Mouse (Mus musculus) ZHBTc4 (cell line): Measurements from ENCODE around the gene Alpk1.

ENCODE experiments used
- DNase-seq: peaks from one replicate; pipeline ENCODE4 v3.0.0-alpha.2; 2011; ENCODE audit warnings: low read depth, low spot score

Gene Alpk1

GRCm38 (mm10) chr3:127780021-127780644 is at the start of gene Alpk1:
Gene Alpk1 (minus strand): TSS chr3:127780527.
- peak; percentile 79 for DNase-seq

GRCm38 (mm10) chr3:127827123-127827522 is 46.8 kb upstream of the Alpk1 start:
- DNase-seq: no peak

DNA sequence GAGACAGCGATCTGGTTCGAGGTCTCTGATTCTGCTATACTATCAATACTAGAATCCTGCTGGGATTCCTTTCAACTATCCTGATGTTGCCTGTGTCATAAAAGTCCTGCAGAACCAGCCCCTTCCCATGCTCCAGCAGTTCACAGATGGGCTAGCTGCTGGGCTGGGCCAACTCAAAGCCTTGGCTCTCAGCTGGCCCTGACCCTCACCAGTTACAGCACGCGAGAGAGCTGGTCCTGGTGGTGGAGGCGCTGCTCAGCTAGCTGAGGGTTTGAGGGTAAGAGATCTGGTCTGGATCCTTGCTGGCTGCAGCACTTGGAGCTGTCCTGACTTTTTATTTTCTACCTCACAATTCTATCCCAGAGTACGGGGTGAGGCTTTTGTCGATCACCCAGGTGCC is 46.2 kb upstream of the Alpk1 start:
- DNase-seq: no peak

DNA sequence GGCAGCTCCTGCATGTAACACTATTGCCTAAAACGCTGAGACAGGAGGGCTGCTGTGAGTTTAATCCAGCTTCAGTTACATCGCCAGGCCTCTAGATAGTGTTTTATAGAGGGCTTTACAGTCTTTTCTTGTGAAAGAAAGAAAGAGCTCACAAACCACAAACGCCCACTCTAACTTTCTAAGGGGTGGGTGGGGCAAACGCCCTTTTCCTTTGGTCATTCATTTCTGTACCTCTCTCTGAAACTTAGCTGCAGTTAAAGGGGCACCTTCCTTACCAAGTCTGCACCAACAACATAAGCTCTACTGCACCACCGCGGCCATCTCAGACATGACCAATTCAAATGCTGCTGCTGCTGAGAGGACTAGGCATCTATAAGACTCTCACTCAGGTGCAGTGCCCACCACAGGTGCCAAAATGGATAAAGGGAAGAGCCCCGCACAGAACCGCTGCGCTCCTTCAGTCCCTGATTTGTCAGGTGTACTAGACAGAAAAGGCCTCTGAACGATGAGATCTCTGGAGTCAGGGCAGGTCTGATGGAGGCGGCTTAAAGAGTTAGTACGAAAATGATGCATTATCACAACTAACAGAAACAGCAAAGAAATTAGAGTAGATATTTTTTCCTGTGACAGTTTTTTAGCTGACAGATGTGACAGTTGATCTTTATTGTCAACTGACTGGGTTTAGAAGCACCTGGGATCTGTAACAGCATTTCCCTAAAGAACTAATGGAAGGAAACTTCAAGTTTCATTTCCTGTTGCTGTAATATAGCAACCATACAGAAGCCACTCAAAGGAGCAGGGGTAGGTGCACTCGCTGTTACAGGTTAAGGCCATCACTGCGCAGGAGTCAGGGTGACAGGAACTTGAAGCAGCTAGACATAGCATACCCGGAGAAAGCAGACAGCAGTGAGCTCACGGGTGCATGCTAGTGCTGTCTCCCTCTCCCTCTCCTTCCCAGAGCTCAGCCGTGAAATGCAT is 43.8 kb upstream of the Alpk1 start:
- no peak for DNase-seq

- DNase-seq: no peak
These were observed 40.9 kb upstream of the Alpk1 start for GRCm38 (mm10) chr3:127821209-127821608.

DNA sequence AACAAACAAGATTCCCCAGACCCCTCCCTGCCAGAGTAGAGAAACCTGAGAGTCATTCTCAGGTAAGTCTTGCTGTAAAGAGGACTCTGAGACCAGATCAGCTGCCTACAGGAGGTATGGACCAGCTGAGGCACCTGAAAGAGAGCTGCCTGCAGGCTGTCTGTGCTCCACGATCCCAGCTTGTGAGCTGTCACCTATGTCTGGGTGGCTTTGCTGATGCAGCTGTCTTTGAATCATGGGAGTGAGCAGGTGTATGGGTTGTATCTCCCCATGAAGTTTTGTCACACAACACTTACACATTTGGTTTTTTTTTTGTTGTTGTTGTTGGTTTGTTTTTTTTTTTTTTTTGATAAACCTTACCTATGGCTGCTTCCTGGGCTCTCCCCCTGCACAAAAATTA is 40.1 kb upstream of the Alpk1 start:
- DNase-seq: no peak

- no peak for DNase-seq
These were observed 38.7 kb upstream of the Alpk1 start for GRCm38 (mm10) chr3:127818694-127819663.

- no peak for DNase-seq
These were observed 36.9 kb upstream of the Alpk1 start for GRCm38 (mm10) chr3:127817120-127817683.

DNA sequence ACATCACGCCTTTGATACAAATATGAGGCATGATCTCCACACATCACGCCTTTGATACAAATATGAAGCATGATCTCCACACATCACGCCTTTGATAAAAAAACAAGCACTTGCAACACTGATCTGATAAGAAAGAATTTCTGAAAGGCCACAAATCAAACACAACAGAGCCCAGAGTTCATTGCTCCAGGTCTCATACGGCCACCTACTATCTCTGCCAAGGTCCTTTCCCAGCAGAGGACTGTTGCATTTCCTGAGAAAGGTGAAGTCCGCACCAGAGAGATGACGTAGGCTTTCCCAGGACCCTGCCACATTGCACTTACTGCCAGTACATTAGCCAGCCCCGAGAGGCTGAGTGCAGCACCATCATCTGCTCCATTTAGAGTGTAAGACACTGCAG is 28.8 kb upstream of the Alpk1 start:
- no peak for DNase-seq

- DNase-seq: no peak
These were observed 27.5 kb upstream of the Alpk1 start for GRCm38 (mm10) chr3:127807846-127808245.

- DNase-seq: no peak
These were observed 25.7 kb upstream of the Alpk1 start for GRCm38 (mm10) chr3:127805991-127806390.

DNA sequence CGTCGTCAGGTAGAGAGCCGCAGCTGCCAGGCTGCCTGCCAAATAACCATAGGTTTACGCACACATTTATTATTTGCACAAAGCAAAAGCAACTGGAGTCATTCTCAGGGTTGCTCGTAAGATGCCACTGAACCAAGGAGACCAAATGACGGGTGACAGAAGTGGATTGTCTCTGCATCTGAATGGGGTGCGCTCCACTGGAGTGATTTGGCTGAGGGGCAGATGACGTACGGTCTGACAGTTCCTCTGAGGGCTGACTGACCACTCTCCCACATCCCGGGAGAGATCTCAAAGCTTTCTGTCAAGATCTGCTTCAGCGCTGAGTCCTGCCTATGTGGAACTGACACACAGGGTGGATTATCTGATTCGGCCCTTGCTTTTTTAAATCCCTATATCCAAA is 24.7 kb upstream of the Alpk1 start:
- DNase-seq: no peak

DNA sequence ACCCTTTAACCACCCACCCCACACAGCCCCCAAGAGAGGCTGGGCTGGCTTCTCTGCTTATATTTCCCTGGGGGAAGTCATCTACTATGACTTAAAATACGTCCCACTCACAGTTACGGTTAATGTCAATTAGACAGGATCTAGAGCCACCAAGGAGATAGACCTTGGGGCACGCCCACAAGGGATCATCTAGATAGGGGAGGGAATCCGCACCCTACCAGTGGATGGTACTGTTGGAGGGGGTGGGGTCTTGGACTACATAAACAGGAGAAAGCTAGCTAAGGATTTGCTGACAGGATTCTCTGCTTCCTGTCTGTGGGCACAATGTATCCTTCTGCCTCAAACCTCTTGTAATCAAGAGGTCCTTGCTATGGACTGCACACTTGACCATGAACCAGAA is 24.1 kb upstream of the Alpk1 start:
- DNase-seq: no peak

- no peak for DNase-seq
These were observed 22.5 kb upstream of the Alpk1 start for GRCm38 (mm10) chr3:127802814-127803213.

- no peak for DNase-seq
These were observed 20.8 kb upstream of the Alpk1 start for GRCm38 (mm10) chr3:127801162-127801561.

- DNase-seq: no peak
These were observed 15.9 kb upstream of the Alpk1 start for GRCm38 (mm10) chr3:127796271-127796670.

DNA sequence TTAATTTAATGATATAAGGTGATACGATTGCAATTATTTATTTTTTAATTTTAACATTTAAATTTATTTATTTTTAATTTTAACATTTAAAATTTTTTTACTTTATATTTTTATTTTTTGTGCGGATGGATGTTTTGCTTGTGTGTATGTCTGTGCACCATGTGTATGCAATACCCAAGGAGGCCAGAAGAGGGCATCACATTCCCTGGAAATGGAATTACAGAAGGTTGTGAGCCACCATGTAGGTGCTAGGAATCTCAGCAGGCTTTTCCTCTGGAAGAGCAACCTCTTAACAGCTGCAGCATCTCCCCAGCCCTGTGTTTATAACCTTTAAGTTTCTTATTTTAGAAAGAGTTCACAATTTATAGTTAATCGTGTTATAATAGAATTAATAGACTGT is 15.4 kb upstream of the Alpk1 start:
- peak; percentile 21 for DNase-seq

- no peak for DNase-seq
These were observed 12.7 kb upstream of the Alpk1 start for GRCm38 (mm10) chr3:127793022-127793421.

- no peak for DNase-seq
These were observed 11.6 kb upstream of the Alpk1 start for GRCm38 (mm10) chr3:127791595-127792561.

DNA sequence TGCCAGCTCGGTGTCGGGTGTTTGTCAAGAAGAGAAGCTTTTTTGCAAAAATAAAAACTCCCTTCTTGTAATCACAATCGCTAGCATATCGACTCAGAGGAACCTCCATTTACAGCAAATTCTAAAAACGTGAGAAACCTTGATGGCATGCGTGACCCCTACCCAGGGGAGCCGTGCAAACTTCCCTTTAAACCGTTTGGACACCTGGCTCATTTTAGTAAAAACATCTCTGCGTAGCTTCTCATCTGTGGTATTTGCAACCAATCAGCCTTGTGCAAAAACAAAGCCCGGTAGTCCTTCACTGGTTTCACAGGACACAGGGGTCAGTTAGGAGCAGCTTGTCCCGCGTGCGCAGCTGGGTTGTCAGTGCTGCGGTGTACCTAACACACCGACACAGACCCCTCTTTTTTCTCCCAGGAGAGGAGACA is 10.7 kb upstream of the Alpk1 start:
- no peak for DNase-seq
